Mouse (Mus musculus) forebrain, embryonic 16.5 days (tissue): ENCODE measurements around the gene Med12l. TPM values are rescaled to one million over a fixed set of nuclear protein-coding genes. Genes with fewer than 3 reads are reported as not detected.

ENCODE experiments used
- ATAC-seq: fragments of 200-750 bp; cut with Nextera tagmentation; 2 replicates; pipeline ENCODE4 v1.8.0; 2017; ENCODE audit warnings: mild to moderate bottlenecking, moderate library complexity
- H3K27ac ChIP-seq: fragments of 300-500 bp; sonication (generic); 2 replicates; pipeline ENCODE4 v1.5.1; 2014; ENCODE audit warnings: low read length, control low read depth
- H3K27me3 ChIP-seq: fragments of 300-500 bp; sonication (generic); replicated peaks from 2 replicates; pipeline ENCODE4 v1.6.1; 2014; ENCODE audit warnings: low read length; ENCODE audit not compliant: control insufficient read depth, insufficient read depth
- H3K36me3 ChIP-seq: fragments of 300-500 bp; sonication (generic); 2 replicates; pipeline ENCODE4 v1.6.1; 2014; ENCODE audit not compliant: control insufficient read depth, insufficient read depth
- H3K4me1 ChIP-seq: fragments of 300-500 bp; sonication (generic); replicated peaks from 2 replicates; pipeline ENCODE4 v1.6.1; 2014; ENCODE audit warnings: low read length; ENCODE audit not compliant: control insufficient read depth, insufficient read depth
- H3K4me2 ChIP-seq: fragments of 300-500 bp; sonication (generic); 2 replicates; pipeline ENCODE4 v1.6.1; 2014; ENCODE audit warnings: mild to moderate bottlenecking, low read length, control low read depth
- H3K4me3 ChIP-seq: fragments of 300-500 bp; sonication (generic); replicated peaks from 2 replicates; pipeline ENCODE4 v1.5.1; 2014; ENCODE audit warnings: mild to moderate bottlenecking, low read length, control low read depth
- H3K9ac ChIP-seq: fragments of 300-500 bp; sonication (generic); replicated peaks from 2 replicates; pipeline ENCODE4 v1.6.1; 2014; ENCODE audit warnings: low read depth, low read length, control low read depth
- H3K9me3 ChIP-seq: fragments of 300-500 bp; sonication (generic); 2 replicates; pipeline ENCODE4 v1.6.1; 2016; ENCODE audit warnings: low read length; ENCODE audit not compliant: control insufficient read depth
- WGBS: fragments of 180-500 bp; shearing (Covaris S2); extraction: QIAGEN DNeasy Blood & Tissue Kit; methylation state at CpG from one replicate; pipeline ENCODE4 v1.1.7; 2014; 5-methylcytosine and 5-hydroxymethylcytosine counted together
- polyA plus RNA-seq: library from polyadenylated mRNA; unstranded; fragments of >200 nt; fragmentation: Nextera tagmentation; extraction: Ambion mirVana; gene quantifications from 2 replicates; pipeline ENCODE4 v1.2.1, GENCODE M21; 2015

The Med12l gene
- polyA plus RNA-seq, 1 experiment from 2014 or later, result 4.3 TPM

DNA sequence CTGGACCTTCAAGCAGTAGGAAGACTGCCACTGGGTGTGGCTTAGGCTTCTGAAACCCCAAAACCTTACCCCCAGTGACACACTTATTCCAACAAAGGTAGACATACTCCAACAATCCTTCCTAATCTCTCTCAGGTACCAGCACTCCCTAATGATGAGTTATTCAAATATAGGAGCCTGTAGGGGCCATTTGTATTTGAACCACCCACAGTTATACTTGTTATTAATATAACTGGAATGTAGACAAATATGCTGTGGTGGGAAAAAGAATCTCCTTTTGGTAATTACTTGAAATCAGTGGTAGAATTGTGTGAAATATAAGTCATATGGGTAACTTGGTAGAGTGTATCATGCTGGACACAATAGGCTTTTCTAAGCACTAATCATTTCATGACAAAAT, 273.0 kb downstream of the Med12l start:
- no peak overlapping the region for H3K4me2 ChIP-seq
- H3K27ac ChIP-seq, result no peak overlapping the region
- no peak for ATAC-seq
- no peak overlapping the region for H3K4me3 ChIP-seq
- H3K4me1 ChIP-seq, result no peaks in the 10 kb centered on the region
- no peaks in the 10 kb centered on the region for H3K36me3 ChIP-seq
- no peaks in the 10 kb centered on the region for H3K27me3 ChIP-seq
- no peaks in the 10 kb centered on the region for H3K9me3 ChIP-seq
- H3K9ac ChIP-seq, result no peak overlapping the region

DNA sequence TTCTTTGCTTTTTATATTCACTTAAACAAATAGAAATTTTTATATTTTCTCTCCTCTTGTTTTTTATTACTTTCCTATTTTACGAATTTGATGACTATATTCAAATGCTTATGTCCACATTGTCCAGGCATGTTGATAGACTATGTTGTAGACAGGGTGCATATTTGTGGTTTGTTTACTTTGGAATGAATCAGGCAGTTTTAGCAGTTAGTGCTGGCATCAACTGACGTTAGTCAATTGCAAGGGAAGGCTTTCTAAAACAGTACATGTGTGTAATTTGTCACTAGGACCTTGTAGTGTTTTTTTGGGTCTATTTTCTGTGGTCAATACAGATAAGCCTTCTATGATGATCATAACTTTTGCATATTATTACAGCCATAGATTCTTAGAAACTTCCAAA, 284.9 kb downstream of the Med12l start:
- WGBS, result 94% methylated on average over 2 of the region's 2 CpGs
- no peak overlapping the region for H3K9ac ChIP-seq

DNA sequence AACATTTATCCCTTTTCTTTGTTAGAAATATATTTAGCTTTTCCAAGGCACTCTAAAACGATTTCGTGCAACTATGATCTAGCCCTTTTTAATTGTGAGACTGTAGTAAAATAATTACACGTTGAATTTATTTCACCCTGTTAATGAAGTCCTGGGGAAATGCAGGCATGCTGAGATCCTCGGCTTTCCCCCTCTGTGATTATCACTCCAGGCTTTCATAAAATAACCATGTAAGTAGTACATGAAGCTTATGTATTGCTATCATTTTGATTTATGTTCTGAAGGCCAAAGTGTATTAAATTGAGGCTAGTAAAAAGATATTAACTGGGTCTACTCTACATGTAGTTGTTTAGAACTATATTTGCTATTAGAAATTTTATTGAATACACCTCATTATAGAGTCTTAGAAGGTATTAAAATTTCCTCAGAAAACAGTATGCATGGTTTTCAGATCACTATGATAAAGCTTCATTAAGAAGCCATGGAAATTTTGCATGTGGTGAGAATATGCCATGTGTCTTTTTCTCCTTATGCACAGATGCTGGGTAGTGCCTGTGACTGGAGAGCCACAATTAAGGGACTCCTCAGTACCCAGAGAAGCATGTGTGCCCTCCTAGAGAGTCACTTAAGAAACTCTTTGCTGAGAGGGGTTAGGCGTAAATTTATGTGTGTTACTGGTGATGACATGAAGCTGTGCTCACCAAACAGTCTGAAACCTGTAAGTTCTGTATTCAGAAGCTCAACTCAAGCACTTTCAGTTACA, 288.0 kb downstream of the Med12l start:
- ATAC-seq, result no peak
- no peaks in the 10 kb centered on the region for H3K27me3 ChIP-seq

More for the DNA sequence above, 284.9 kb downstream of the Med12l start:
- no peaks in the 10 kb centered on the region for H3K9me3 ChIP-seq
- H3K27me3 ChIP-seq, result no peaks in the 10 kb centered on the region
- no peaks in the 10 kb centered on the region for H3K4me1 ChIP-seq
- H3K4me3 ChIP-seq, result no peak overlapping the region
- H3K27ac ChIP-seq, result no peak overlapping the region
- H3K36me3 ChIP-seq, result no peaks in the 10 kb centered on the region
- no peak overlapping the region for H3K4me2 ChIP-seq
- no peak for ATAC-seq

DNA sequence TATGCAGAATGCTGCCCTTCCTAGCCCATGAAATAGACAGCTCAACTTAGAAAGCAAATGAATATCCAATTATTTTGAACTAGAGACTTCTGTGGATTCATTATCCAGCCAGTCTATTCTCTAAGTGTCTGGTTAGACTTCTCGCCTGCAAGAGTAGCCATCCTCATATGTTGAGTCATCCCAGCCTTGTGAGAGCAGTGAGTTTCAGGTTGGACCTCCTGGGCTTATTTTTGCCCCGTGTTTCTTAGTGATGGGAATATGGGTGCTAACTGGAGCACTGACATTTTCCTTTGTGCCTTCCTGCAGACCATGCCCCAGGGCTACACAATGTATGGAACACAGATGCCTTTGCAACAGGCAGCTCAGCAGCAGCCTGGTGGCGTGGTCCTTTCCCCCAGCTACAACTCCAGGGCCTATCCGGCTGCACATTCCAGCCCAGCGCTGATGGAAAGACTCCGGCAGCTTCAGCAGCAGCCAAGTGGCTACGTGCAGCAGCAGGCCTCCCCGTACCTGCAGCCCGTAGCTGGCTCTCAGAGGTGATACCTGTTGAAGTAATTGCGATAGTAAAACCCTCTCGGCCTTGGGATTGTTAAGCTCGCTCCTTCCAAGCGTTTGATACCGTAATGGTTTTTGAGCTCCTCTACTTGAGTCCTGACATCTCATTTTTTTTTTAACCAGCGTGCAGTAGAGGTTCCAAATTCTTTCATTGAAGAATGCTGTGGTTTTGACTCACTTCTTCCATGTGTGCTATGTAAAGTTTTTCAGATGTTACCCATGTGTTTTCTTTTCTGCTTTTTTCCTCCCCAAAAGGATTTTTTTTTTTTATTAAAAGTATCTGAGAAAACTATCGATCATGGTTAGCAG, 290.3 kb downstream of the Med12l start:
- H3K9ac ChIP-seq, result no peak overlapping the region
- H3K4me2 ChIP-seq, result no peak overlapping the region
- no peaks in the 10 kb centered on the region for H3K9me3 ChIP-seq
- no peak for ATAC-seq
- H3K36me3 ChIP-seq, result no peaks in the 10 kb centered on the region
- no peaks in the 10 kb centered on the region for H3K27me3 ChIP-seq
- no peaks in the 10 kb centered on the region for H3K4me1 ChIP-seq
- 93% methylated on average over 16 of the region's 16 CpGs for WGBS
- H3K27ac ChIP-seq, result no peak overlapping the region
- no peak overlapping the region for H3K4me3 ChIP-seq

More for the DNA sequence above, 288.0 kb downstream of the Med12l start:
- Histone ChIP-seq H3K27ac (no peak overlapping the region), H3K9ac (no peak overlapping the region), H3K9me3 (no peaks in the 10 kb centered on the region), H3K4me1 (no peaks in the 10 kb centered on the region), H3K4me3 (no peak overlapping the region), H3K4me2 (no peak overlapping the region), H3K36me3 (no peaks in the 10 kb centered on the region)
- 60% methylated on average over 5 of the region's 5 CpGs for WGBS

DNA sequence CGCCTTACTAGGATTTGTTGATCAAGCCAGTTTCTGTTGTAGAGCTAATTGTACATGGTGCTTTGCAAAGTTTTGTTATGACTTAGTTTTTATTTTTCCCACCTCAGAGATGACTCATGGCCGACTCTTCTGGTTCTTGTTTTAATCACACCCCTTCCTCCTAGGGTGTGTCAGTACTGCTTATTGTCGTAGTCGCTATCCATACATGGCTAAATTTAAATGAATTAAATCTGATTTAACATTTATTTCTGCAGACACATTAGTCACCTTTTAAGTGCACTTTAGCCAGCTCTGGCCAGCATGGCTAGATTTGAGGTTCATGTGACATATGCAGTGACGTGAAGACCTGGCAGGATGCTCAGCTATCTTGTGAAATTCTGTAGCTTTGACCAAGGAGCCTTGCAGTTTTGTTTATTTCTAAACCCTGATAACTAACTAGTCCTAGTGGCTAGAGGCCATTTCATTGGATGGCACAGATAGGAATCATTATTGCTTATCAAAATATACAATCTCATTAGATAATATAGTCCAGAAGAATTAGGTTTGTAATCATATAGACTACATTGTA, 291.0 kb downstream of the Med12l start:
- Histone ChIP-seq H3K4me1 (no peaks in the 10 kb centered on the region), H3K9me3 (no peaks in the 10 kb centered on the region), H3K27me3 (no peaks in the 10 kb centered on the region), H3K9ac (no peak overlapping the region), H3K36me3 (no peaks in the 10 kb centered on the region), H3K4me2 (no peak overlapping the region), H3K27ac (no peak overlapping the region), H3K4me3 (no peak overlapping the region)
- 98% methylated on average over 5 of the region's 5 CpGs for WGBS
- ATAC-seq, result no peak

DNA sequence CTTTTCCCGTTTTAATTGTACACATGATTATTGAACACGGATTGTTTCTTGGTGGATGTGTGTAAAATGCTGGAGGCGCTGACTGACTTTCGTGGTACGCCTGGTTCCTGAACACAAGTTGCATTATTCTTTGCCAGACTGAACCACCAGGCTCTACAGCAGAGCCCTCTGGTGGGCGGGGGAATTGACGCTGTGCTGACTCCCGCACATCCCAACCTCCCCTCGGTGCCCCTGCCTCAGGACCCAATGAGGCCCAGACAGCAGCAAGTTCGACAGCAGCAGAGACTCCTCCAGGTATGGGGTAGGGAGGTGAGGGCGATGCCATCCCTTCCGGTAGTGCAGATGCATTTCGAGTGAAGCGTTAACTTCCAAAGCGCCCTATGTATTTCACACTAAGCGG, 292.0 kb downstream of the Med12l start:
- Histone ChIP-seq H3K27me3 (no peaks in the 10 kb centered on the region), H3K9ac (no peak overlapping the region), H3K36me3 (no peaks in the 10 kb centered on the region), H3K4me1 (no peaks in the 10 kb centered on the region), H3K9me3 (no peaks in the 10 kb centered on the region), H3K4me3 (no peak overlapping the region), H3K4me2 (no peak overlapping the region), H3K27ac (no peak overlapping the region)
- ATAC-seq, result no peak
- 91% methylated on average over 16 of the region's 16 CpGs for WGBS

DNA sequence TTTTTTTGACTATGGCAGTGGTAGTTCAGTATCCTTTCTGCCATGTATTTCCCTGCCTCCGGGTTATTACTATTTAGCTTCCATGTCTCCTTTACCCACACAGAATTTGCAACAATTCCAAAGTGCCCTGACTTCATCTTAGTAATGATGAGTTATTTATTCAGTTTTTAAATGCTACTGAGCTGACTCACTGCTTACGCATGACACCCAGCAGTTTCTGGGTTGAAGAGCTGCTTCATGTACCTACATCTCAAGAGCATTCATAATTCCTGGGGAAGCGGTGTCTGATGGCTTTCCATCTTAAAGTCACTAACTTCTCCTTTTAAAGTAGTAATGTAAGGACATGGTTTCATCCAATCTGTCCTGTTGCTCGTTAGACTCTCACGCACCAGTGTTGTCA, 299.3 kb downstream of the Med12l start:
- H3K9me3 ChIP-seq, result no peaks in the 10 kb centered on the region
- H3K27ac ChIP-seq, result no peak overlapping the region
- 89% methylated on average over 5 of the region's 5 CpGs for WGBS
- H3K36me3 ChIP-seq, result no peaks in the 10 kb centered on the region
- H3K27me3 ChIP-seq, result no peaks in the 10 kb centered on the region
- no peak overlapping the region for H3K9ac ChIP-seq
- no peak overlapping the region for H3K4me3 ChIP-seq
- no peak overlapping the region for H3K4me2 ChIP-seq
- no peak for ATAC-seq
- H3K4me1 ChIP-seq, result no peaks in the 10 kb centered on the region

DNA sequence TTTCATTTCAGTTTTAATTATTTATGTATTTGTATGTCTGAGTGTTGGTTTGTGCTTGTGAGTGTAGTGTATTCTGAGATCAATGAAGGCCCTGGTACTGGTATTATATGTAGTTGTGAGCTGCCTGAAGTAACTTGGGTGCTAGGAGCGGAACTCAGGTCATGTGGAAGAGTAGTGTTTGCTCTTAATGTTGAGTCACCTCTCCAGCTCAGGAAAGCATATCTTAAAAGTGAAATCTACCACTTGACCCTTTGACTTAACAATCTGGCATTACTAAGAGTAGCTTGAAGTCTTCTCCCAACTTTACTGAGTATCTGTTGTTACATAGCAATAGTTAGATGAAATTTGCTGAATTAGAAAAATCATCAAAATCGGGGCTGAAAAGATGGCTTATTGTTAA, 299.9 kb downstream of the Med12l start:
- Histone ChIP-seq H3K27me3 (no peaks in the 10 kb centered on the region), H3K9ac (no peak overlapping the region), H3K4me1 (no peaks in the 10 kb centered on the region), H3K4me3 (no peak overlapping the region), H3K4me2 (no peak overlapping the region), H3K27ac (no peak overlapping the region), H3K36me3 (no peaks in the 10 kb centered on the region), H3K9me3 (no peaks in the 10 kb centered on the region)
- ATAC-seq, result no peak
- 95% methylated on average over 2 of the region's 2 CpGs for WGBS

DNA sequence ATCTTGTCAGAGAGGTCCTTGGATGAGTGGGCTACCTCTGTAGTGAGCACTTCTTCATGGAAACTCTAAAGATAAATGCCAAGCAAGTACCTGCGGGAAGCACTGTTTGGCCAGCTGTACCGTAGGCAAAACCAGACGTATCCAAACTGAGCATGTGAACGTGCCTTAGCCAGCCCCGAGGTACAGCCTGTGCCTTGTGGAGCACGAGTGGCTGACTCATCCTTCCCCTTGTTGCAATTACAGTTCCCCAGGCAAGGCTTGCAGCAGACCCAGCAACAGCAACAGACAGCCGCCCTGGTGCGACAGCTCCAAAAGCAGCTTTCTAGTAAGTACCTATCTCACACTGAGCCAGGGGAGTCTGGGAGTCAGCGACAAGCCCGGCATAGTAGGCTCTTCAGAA, 307.0 kb downstream of the Med12l start:
- Histone ChIP-seq H3K36me3 (no peaks in the 10 kb centered on the region), H3K27me3 (no peaks in the 10 kb centered on the region), H3K9me3 (no peaks in the 10 kb centered on the region), H3K4me2 (no peak overlapping the region), H3K27ac (no peak overlapping the region), H3K4me1 (no peaks in the 10 kb centered on the region), H3K4me3 (no peak overlapping the region), H3K9ac (no peak overlapping the region)
- 93% methylated on average over 10 of the region's 10 CpGs for WGBS
- ATAC-seq, result no peak
